Mouse (Mus musculus) myocyte (in vitro differentiated cells): Measurements from ENCODE around the gene Trim59.

Experiments
- MYOG ChIP-seq, 3 experiments: IDR thresholded peaks; one replicate each; pipeline ENCODE4 v1.6.1; 2011; ENCODE audit warnings: control low read depth in 2 of 3, low read depth in 2 of 3, mild to moderate bottlenecking in 2 of 3; ENCODE audit not compliant: insufficient read length in 2 of 3, control insufficient read depth in 1 of 3, insufficient read depth in 1 of 3
- POLR2A ChIP-seq: IDR thresholded peaks from one replicate; pipeline ENCODE4 v1.6.1; 2011; ENCODE audit warnings: low read depth, mild to moderate bottlenecking, control low read depth, moderate library complexity; ENCODE audit not compliant: insufficient read length
- REST ChIP-seq: IDR thresholded peaks from one replicate; pipeline ENCODE4 v1.6.1; 2011; ENCODE audit warnings: mild to moderate bottlenecking, control low read depth, moderate library complexity; ENCODE audit not compliant: insufficient read depth, insufficient read length

DNA sequence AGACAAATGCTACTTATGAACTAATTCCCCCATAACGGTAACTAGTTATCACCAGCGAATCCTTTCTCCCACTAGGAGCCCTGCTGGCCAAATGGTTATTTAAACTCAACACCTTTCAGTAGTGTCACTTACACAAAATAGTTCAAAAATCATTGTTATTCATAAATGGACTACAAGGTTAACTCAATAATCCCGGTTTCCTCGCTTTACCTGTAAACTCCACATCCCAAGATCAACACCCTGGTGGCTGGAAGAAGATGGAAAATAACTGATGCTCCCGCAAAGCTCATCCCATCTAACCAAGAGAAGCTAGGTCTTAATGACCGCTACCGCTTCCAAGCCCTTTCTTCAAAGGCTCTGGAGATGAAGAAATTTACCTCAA lies 40.5 kb downstream of the Trim59 start:
- TF ChIP-seq POLR2A (no peak), MYOG (IDR thresholded peaks at IDR 0.05; ENCODE audit: control insufficient read depth in 1 of 3, insufficient read depth in 1 of 3, insufficient read length in 2 of 3, low read depth in 2 of 3) (no peak), REST (no peak)
